Mouse (Mus musculus): ENCODE results near the gene Ercc6. TPM values are rescaled to one million over a fixed set of nuclear protein-coding genes. Genes with fewer than 3 reads are reported as not detected.
A peak's percentile ranks its signal among the peaks of the same experiment; 100 is the strongest.

The Ercc6 gene
- polyA plus RNA-seq (2015; fragmentation: Nextera tagmentation; extraction: Ambion mirVana): 9.9 and 12.5 TPM in 2 replicates

DNA sequence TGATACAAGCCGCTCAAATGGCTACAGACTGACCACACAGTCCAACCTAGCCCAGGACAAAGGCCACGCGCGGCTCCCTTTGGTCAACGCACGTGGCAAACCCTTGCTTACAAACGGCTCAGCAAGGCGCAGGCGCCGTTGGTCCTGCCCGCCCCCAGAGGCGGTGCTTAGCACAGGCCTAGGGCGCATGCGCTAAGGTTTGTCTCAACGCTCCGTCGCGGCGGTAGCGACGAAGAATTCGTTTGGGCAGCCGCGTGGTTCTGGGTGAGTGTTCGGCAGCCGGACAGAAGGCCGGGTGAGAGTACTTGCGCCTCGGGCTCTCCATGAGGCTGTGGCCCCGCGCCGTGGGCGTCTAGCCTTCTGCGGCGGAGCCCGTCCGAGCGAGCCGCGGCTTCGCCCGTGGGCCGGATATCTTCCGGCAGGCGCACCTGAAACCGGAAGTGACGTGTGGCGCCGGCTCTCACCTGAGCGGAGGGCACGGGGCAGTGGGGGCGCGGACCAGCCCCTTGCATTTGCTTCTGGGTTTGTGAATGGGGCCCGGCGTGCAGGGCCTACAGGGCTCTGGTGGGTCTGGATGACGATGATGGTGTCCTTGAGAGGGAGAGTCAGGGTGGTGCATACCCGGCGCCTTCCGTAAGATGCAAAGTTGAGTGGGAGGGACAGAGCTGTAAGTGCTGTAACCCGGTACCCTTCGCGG, at the start of gene Ercc6:
Gene Ercc6 (plus strand): TSS at position 186 of the 697 bp plus-strand sequence.
- Histone ChIP-seq H3K27ac (ENCODE audit: low read length) (peak within 1 kb of the TSS; percentile 62), H3K4me3 (ENCODE audit: low read length) (peak within 1 kb of the TSS; percentile 90), H3K36me3 (ENCODE audit: control insufficient read depth, insufficient read depth) (peaks cover 15% of the 10 kb centered on the region), H3K9me3 (replicated peaks; ENCODE audit: control insufficient read depth, low read length) (no peaks in the 10 kb centered on the region), H3K27me3 (ENCODE audit: control insufficient read depth, insufficient read depth, low read length) (no peaks in the 10 kb centered on the region), H3K4me2 (ENCODE audit: low read depth, low read length) (peak within 1 kb of the TSS; percentile 86), H3K4me1 (ENCODE audit: control insufficient read depth, insufficient read depth, low read length) (peaks cover 10% of the 10 kb centered on the region), H3K9ac (ENCODE audit: low read length) (peak within 1 kb of the TSS; percentile 79)
- WGBS: under 1% methylated on average over 62 of the region's 62 CpGs
- peak; percentile 95 for ATAC-seq (replicated peaks; ENCODE audit: extremely low read depth, insufficient read depth, low FRiP score)

DNA sequence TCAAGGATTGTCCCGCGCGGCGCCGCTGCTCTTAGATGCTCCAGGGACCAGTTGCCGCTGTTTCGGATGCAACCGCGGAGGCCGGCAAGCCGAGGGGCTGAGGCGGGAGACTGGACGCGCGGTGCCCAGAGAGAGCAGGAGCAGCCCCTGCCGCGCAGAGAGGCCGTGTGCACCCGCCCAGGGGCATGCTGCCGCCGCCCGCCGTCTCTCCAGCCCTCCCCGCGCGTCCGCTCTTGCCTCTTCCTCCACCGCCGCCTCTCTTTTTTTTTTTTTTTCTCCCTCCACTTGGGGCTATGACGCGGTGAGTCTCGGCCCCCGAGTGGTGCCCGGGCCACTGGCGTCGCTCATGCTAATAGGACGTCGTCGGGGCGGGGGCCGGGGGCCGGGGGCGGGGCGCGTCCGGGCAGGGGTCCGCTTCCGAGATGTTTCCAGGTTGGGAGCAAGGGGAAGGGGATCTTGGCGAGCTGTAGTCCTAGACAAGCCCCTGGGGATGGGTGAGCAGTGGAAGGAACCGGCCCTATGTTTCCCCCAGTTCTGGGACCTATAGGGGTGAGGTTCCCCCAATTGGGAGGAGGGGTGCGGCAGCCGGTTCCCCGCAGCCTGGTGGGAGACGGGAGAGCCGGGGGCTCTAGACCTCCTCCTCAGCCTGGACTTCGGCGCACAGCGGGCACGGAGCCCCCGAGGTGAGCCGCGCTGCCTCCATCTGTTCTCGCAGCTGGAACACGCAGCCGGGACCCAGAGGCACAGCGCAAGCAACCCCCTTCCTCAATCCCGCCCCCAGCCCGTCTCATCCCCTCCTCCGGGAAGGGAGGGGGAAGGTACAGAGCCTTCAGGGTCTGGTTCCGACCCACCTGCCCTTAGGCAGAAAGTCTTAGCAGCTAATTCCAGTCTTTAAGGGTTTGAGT, 48.5 kb upstream of the Ercc6 start, which contains the start of gene Slc18a3:
Gene Slc18a3 (minus strand): TSS at position 250 of the 905 bp plus-strand sequence.
- Histone ChIP-seq H3K4me1 (ENCODE audit: control insufficient read depth, insufficient read depth, low read length) (peaks cover 4% of the 10 kb centered on the region; the same call in 1 of the 2 replicates), H3K36me3 (ENCODE audit: control insufficient read depth, insufficient read depth) (no peaks in the 10 kb centered on the region), H3K27me3 (ENCODE audit: control insufficient read depth, insufficient read depth, low read length) (peaks cover 81% of the 10 kb centered on the region), H3K9me3 (replicated peaks; ENCODE audit: control insufficient read depth, low read length) (no peaks in the 10 kb centered on the region), H3K4me2 (ENCODE audit: low read depth, low read length) (peak within 1 kb of the TSS; percentile 53), H3K27ac (ENCODE audit: low read length) (no peak within 1 kb of the TSS), H3K9ac (ENCODE audit: low read length) (no peak within 1 kb of the TSS), H3K4me3 (ENCODE audit: low read length) (peak within 1 kb of the TSS; percentile 33)
- ATAC-seq (replicated peaks; ENCODE audit: extremely low read depth, insufficient read depth, low FRiP score): no peak
- 1% methylated on average over 70 of the region's 70 CpGs for WGBS

DNA sequence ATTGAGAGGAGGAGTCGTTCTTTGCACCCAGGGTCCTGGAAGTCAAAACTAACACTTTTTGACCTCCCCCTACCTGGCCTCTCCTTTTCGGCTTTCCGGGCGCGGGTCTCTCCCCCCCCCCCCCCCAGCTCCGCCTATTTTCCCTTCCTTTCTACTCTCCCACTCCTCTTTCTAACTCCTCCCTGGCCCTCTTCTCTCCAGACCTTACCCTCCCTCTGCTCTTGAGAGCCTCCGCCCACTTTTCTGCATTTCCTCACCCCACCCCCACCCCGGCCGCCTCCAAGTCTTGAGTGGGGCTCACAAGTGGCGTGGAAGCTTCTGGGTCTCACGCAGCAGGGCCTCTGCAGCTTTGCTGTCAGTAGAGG, 47.8 kb upstream of the Ercc6 start:
- Histone ChIP-seq H3K36me3 (ENCODE audit: control insufficient read depth, insufficient read depth) (no peaks in the 10 kb centered on the region), H3K9me3 (replicated peaks; ENCODE audit: control insufficient read depth, low read length) (no peaks in the 10 kb centered on the region), H3K27me3 (ENCODE audit: control insufficient read depth, insufficient read depth, low read length) (peaks cover 75% of the 10 kb centered on the region), H3K4me3 (ENCODE audit: low read length) (no peak overlapping the region; the same call in 1 of the 2 replicates), H3K27ac (ENCODE audit: low read length) (no peak overlapping the region), H3K4me1 (ENCODE audit: control insufficient read depth, insufficient read depth, low read length) (peaks cover 4% of the 10 kb centered on the region; the same call in 1 of the 2 replicates), H3K4me2 (ENCODE audit: low read depth, low read length) (no peak overlapping the region), H3K9ac (ENCODE audit: low read length) (no peak overlapping the region)
- no peak for ATAC-seq (replicated peaks; ENCODE audit: extremely low read depth, insufficient read depth, low FRiP score)
- WGBS: 2% methylated on average over 7 of the region's 11 CpGs

DNA sequence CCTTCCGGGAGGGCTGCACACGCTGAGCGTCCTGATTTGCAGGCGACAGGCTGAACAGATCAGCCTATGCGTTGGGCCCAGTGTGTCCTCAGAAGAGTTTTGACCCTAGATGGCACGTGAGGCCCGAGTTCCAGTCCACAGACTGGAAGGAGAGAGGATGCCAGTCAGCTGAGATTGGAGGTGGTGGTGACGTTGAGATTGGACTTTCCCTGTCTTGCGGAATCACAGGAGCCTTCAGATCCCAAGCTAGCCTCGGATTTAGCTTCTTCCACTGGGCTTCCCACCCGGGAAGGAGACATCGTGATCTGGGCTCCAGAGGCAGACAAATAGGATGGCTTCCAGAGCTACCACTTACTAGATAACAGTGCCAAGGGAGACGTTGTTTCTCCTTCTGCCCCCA, 47.4 kb upstream of the Ercc6 start, which contains the start of gene Chat:
Gene Chat (minus strand): TSS at position 101 of the 400 bp plus-strand sequence.
- 14% methylated on average over 13 of the region's 13 CpGs for WGBS
- no peaks in the 10 kb centered on the region for H3K36me3 ChIP-seq (ENCODE audit: control insufficient read depth, insufficient read depth)

DNA sequence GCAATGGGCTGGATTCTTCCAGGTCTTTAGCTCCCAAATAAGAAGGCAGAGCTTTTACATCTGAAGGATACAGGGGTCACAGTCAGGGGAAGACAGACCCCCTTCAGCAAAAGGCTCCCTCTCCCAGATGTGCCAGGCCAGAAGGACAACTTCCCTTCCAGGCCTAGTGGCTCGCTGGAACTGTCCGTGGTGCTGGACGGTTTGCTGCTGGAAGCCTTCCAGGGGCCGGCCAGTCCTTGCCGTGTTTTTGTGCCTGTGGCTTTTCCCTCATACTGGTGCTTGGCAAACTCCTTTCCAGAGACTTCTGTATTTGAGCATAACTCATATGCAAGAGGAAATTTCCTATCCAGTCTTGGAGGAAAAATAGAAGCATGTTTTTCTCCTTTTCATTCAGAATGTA, 45.7 kb upstream of the Ercc6 start:
- H3K4me3 ChIP-seq (ENCODE audit: low read length): no peak overlapping the region
- H3K36me3 ChIP-seq (ENCODE audit: control insufficient read depth, insufficient read depth): no peaks in the 10 kb centered on the region
- H3K27ac ChIP-seq (ENCODE audit: low read length): no peak overlapping the region
- H3K27me3 ChIP-seq (ENCODE audit: control insufficient read depth, insufficient read depth, low read length): peaks cover 54% of the 10 kb centered on the region
- H3K4me2 ChIP-seq (ENCODE audit: low read depth, low read length): no peak overlapping the region
- H3K9ac ChIP-seq (ENCODE audit: low read length): no peak overlapping the region
- no peaks in the 10 kb centered on the region for H3K9me3 ChIP-seq (replicated peaks; ENCODE audit: control insufficient read depth, low read length)
- no peak for ATAC-seq (replicated peaks; ENCODE audit: extremely low read depth, insufficient read depth, low FRiP score)
- H3K4me1 ChIP-seq (ENCODE audit: control insufficient read depth, insufficient read depth, low read length): peaks cover 4% of the 10 kb centered on the region; the same call in 1 of the 2 replicates
- 2% methylated on average over 5 of the region's 5 CpGs for WGBS

More for the DNA sequence above, 47.4 kb upstream of the Ercc6 start, which contains the start of gene Chat:
- Histone ChIP-seq H3K27ac (ENCODE audit: low read length) (no peak within 1 kb of the TSS), H3K4me1 (ENCODE audit: control insufficient read depth, insufficient read depth, low read length) (peaks cover 4% of the 10 kb centered on the region; the same call in 1 of the 2 replicates), H3K4me3 (ENCODE audit: low read length) (peak within 1 kb of the TSS; percentile 33), H3K27me3 (ENCODE audit: control insufficient read depth, insufficient read depth, low read length) (peaks cover 71% of the 10 kb centered on the region), H3K9me3 (replicated peaks; ENCODE audit: control insufficient read depth, low read length) (no peaks in the 10 kb centered on the region), H3K9ac (ENCODE audit: low read length) (no peak within 1 kb of the TSS), H3K4me2 (ENCODE audit: low read depth, low read length) (peak within 1 kb of the TSS; percentile 53)
- no peak for ATAC-seq (replicated peaks; ENCODE audit: extremely low read depth, insufficient read depth, low FRiP score)

DNA sequence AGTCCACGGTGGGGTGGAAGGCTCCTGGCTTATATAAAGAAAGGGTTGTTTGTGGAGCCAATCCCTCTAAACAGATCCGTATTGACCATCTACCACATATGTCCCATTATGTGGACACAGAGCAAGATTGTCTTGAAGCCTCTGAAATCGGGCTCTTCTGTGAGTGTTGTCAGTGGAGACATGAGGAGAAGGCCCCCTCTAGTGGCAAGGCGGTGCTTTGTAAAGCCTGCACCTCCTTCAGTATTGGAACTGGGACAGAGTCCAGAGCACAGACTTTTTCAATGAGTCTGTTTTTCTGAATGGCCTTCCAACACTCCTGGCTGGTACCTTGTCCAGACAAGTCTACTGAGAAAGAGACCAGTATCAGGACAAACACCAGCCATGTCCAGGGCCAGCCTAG, 40.3 kb upstream of the Ercc6 start:
- WGBS: 14% methylated on average over 4 of the region's 4 CpGs
- H3K27me3 ChIP-seq (ENCODE audit: control insufficient read depth, insufficient read depth, low read length): peaks cover 7% of the 10 kb centered on the region
- H3K9ac ChIP-seq (ENCODE audit: low read length): no peak overlapping the region
- no peak overlapping the region for H3K27ac ChIP-seq (ENCODE audit: low read length)
- H3K4me3 ChIP-seq (ENCODE audit: low read length): no peak overlapping the region
- H3K9me3 ChIP-seq (replicated peaks; ENCODE audit: control insufficient read depth, low read length): no peaks in the 10 kb centered on the region
- no peaks in the 10 kb centered on the region for H3K4me1 ChIP-seq (ENCODE audit: control insufficient read depth, insufficient read depth, low read length)
- no peak for ATAC-seq (replicated peaks; ENCODE audit: extremely low read depth, insufficient read depth, low FRiP score)
- H3K36me3 ChIP-seq (ENCODE audit: control insufficient read depth, insufficient read depth): no peaks in the 10 kb centered on the region
- H3K4me2 ChIP-seq (ENCODE audit: low read depth, low read length): no peak overlapping the region

DNA sequence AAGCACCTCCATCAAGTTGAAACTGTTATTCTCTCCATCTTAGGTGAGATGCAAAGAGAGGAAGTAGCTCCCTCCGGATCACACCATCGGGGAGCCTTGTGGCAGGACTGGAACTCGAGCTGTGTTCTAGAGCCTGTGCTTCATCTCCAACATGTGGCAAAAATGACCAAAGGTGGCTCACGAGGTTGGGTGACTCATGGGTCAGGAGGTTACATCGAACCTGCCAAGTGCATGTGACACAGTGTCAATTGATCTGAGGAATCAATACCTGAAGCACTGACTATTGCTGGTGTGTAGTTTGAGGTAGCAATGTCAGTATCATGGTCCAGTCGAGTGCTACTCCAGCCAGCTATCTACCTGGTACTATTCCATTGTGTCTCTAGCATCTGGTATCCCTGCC, 36.8 kb upstream of the Ercc6 start:
- H3K9me3 ChIP-seq (replicated peaks; ENCODE audit: control insufficient read depth, low read length): no peaks in the 10 kb centered on the region
- H3K36me3 ChIP-seq (ENCODE audit: control insufficient read depth, insufficient read depth): no peaks in the 10 kb centered on the region
- peaks cover 5% of the 10 kb centered on the region; the same call in 1 of the 2 replicates for H3K27me3 ChIP-seq (ENCODE audit: control insufficient read depth, insufficient read depth, low read length)
- no peak overlapping the region for H3K4me3 ChIP-seq (ENCODE audit: low read length)
- no peak overlapping the region for H3K9ac ChIP-seq (ENCODE audit: low read length)
- ATAC-seq (replicated peaks; ENCODE audit: extremely low read depth, insufficient read depth, low FRiP score): no peak
- no peak overlapping the region for H3K27ac ChIP-seq (ENCODE audit: low read length)
- H3K4me2 ChIP-seq (ENCODE audit: low read depth, low read length): no peak overlapping the region
- H3K4me1 ChIP-seq (ENCODE audit: control insufficient read depth, insufficient read depth, low read length): no peaks in the 10 kb centered on the region
- WGBS: 61% methylated on average over 6 of the region's 6 CpGs

DNA sequence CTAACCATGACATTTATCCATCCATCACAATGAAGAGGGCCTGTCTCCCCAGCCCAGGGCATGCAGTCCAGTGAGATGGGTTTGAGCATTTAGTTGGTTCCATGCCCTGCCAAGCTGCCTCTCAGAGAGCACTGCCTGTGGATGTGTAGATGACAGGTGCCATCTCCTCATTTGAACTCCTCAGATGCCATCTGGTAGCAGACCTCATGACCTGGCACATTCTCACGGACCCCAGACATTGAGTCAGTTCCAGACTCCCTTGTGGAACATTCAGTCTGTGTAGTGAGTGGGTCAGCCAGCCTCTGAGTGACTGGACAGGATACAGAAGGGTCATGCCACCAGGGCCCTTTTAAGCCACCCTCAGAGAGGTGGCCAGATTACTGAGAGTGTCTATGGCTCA, 35.7 kb upstream of the Ercc6 start:
- ATAC-seq (replicated peaks; ENCODE audit: extremely low read depth, insufficient read depth, low FRiP score): no peak
- Histone ChIP-seq H3K36me3 (ENCODE audit: control insufficient read depth, insufficient read depth) (no peaks in the 10 kb centered on the region), H3K4me2 (ENCODE audit: low read depth, low read length) (no peak overlapping the region), H3K27ac (ENCODE audit: low read length) (no peak overlapping the region), H3K27me3 (ENCODE audit: control insufficient read depth, insufficient read depth, low read length) (peaks cover 5% of the 10 kb centered on the region; the same call in 1 of the 2 replicates), H3K4me3 (ENCODE audit: low read length) (no peak overlapping the region), H3K4me1 (ENCODE audit: control insufficient read depth, insufficient read depth, low read length) (no peaks in the 10 kb centered on the region), H3K9me3 (replicated peaks; ENCODE audit: control insufficient read depth, low read length) (no peaks in the 10 kb centered on the region), H3K9ac (ENCODE audit: low read length) (no peak overlapping the region)
- 68% methylated on average over 1 of the region's 1 CpGs for WGBS
